Mouse (Mus musculus): Measurements from ENCODE around the gene Col8a2. TPM values are rescaled to one million over a fixed set of nuclear protein-coding genes. Genes with fewer than 3 reads are reported as not detected.

Gene Col8a2
- polyA plus RNA-seq, 1 experiment from 2014 or later: 4.8 TPM

DNA sequence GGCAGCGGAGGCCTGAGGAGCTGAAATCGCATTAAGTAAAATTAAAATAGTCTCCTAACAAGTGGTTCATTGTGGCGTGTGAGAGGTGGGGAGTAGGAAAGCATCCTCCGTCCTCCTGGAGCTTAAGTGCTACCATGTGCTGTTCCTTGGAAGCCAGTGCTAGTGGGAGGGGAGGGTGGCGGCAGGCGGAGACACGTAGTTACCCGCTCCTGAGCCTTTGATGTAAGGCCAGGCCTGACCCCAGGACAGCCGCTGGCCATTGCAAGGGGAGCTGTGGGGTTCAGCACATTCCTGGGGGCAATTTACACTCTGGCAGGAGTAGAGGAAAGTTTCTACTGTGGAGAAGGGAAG, 8.1 kb upstream of the Col8a2 start:
- Histone ChIP-seq H3K36me3 (ENCODE audit: control insufficient read depth, insufficient read depth, low read length) (peaks cover 24% of the 10 kb centered on the region), H3K4me3 (ENCODE audit: control insufficient read depth in 1 of 2, insufficient read depth in 1 of 2, low read depth in 1 of 2, low read length in 2 of 2) (no peak overlapping the region), H3K27me3 (ENCODE audit: control insufficient read depth, insufficient read depth, low read length) (no peaks in the 10 kb centered on the region), H3K4me2 (ENCODE audit: low read length) (peak overlapping the region; percentile 59; the same call in 1 of the 2 replicates), H3K9me3 (ENCODE audit: control insufficient read depth, low read length) (no peaks in the 10 kb centered on the region), H3K27ac (replicated peaks in 1 of 2; ENCODE audit: control insufficient read depth in 1 of 2, insufficient read depth in 1 of 2, low read depth in 2 of 2, low read length in 2 of 2) (no peak overlapping the region), H3K9ac (ENCODE audit: low read length) (0 out of 2 replicates have a peak overlapping the region, but pooled peaks have one; percentile 14), H3K4me1 (ENCODE audit: control insufficient read depth in 2 of 2, insufficient read depth in 2 of 2, low read length in 2 of 2) (no peaks in the 10 kb centered on the region)
- WGBS: 27% methylated on average over 9 of the region's 9 CpGs
- no peak for ATAC-seq (ENCODE audit: insufficient number of reproducible peaks, insufficient read depth, low FRiP score, low read depth)

GRCm38 (mm10) chr4:126278961-126279360, 7.6 kb upstream of the Col8a2 start:
- 61% methylated on average over 9 of the region's 9 CpGs for WGBS
- Histone ChIP-seq H3K4me3 (ENCODE audit: control insufficient read depth in 1 of 2, insufficient read depth in 1 of 2, low read depth in 1 of 2, low read length in 2 of 2) (no peak overlapping the region), H3K36me3 (ENCODE audit: control insufficient read depth, insufficient read depth, low read length) (peaks cover 19% of the 10 kb centered on the region), H3K9me3 (ENCODE audit: control insufficient read depth, low read length) (no peaks in the 10 kb centered on the region), H3K4me2 (ENCODE audit: low read length) (no peak overlapping the region), H3K27ac (replicated peaks in 1 of 2; ENCODE audit: control insufficient read depth in 1 of 2, insufficient read depth in 1 of 2, low read depth in 2 of 2, low read length in 2 of 2) (no peak overlapping the region), H3K27me3 (ENCODE audit: control insufficient read depth, insufficient read depth, low read length) (peaks cover 3% of the 10 kb centered on the region; the same call in 1 of the 2 replicates), H3K9ac (ENCODE audit: low read length) (no peak overlapping the region), H3K4me1 (ENCODE audit: control insufficient read depth in 2 of 2, insufficient read depth in 2 of 2, low read length in 2 of 2) (no peaks in the 10 kb centered on the region)
- no peak for ATAC-seq (ENCODE audit: insufficient number of reproducible peaks, insufficient read depth, low FRiP score, low read depth)

DNA sequence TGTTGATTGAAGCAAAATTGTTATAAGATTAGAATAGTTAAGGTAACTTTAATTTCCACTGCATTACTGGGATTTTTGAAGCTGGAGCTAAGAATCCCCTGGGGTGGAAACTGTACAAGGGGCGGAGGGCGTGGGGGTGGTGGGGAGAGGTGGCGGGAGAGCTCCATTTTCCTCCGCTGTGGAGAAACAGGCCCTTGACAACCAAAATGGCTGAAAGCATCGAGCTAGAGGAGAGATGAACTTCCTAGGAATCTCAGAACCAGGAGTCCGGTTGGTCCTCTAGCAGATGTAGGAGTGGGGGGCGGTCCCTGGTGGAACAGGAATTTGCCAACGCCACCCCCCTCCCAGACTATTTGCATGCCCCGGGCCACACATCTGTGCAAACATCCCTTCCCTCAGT, 4.9 kb upstream of the Col8a2 start:
- no peak overlapping the region for H3K9ac ChIP-seq (ENCODE audit: low read length)
- no peak overlapping the region for H3K4me3 ChIP-seq (ENCODE audit: control insufficient read depth in 1 of 2, insufficient read depth in 1 of 2, low read depth in 1 of 2, low read length in 2 of 2)
- no peaks in the 10 kb centered on the region for H3K36me3 ChIP-seq (ENCODE audit: control insufficient read depth, insufficient read depth, low read length)
- peaks cover 4% of the 10 kb centered on the region in 2 experiments; a peak in 2 of 4 replicates for H3K4me1 ChIP-seq (ENCODE audit: control insufficient read depth in 2 of 2, insufficient read depth in 2 of 2, low read length in 2 of 2)
- no peak for ATAC-seq (ENCODE audit: insufficient number of reproducible peaks, insufficient read depth, low FRiP score, low read depth)
- H3K27ac ChIP-seq (replicated peaks in 1 of 2; ENCODE audit: control insufficient read depth in 1 of 2, insufficient read depth in 1 of 2, low read depth in 2 of 2, low read length in 2 of 2): no peak overlapping the region
- peaks cover 23% of the 10 kb centered on the region for H3K27me3 ChIP-seq (ENCODE audit: control insufficient read depth, insufficient read depth, low read length)
- no peak overlapping the region for H3K4me2 ChIP-seq (ENCODE audit: low read length)
- H3K9me3 ChIP-seq (ENCODE audit: control insufficient read depth, low read length): peaks cover 5% of the 10 kb centered on the region; the same call in 1 of the 2 replicates
- WGBS: 62% methylated on average over 9 of the region's 9 CpGs

GRCm38 (mm10) chr4:126283582-126283981, 3.0 kb upstream of the Col8a2 start:
- H3K4me2 ChIP-seq (ENCODE audit: low read length): no peak overlapping the region
- H3K4me1 ChIP-seq (ENCODE audit: control insufficient read depth in 2 of 2, insufficient read depth in 2 of 2, low read length in 2 of 2): peaks cover 4 to 7% of the 10 kb centered on the region in 2 experiments; a peak in 3 of 4 replicates
- H3K27ac ChIP-seq (replicated peaks in 1 of 2; ENCODE audit: control insufficient read depth in 1 of 2, insufficient read depth in 1 of 2, low read depth in 2 of 2, low read length in 2 of 2): no peak overlapping the region
- 65% methylated on average over 8 of the region's 8 CpGs for WGBS
- H3K9me3 ChIP-seq (ENCODE audit: control insufficient read depth, low read length): peaks cover 5% of the 10 kb centered on the region; the same call in 1 of the 2 replicates
- H3K27me3 ChIP-seq (ENCODE audit: control insufficient read depth, insufficient read depth, low read length): peaks cover 41% of the 10 kb centered on the region
- H3K36me3 ChIP-seq (ENCODE audit: control insufficient read depth, insufficient read depth, low read length): no peaks in the 10 kb centered on the region
- no peak overlapping the region for H3K9ac ChIP-seq (ENCODE audit: low read length)
- no peak for ATAC-seq (ENCODE audit: insufficient number of reproducible peaks, insufficient read depth, low FRiP score, low read depth)
- no peak overlapping the region for H3K4me3 ChIP-seq (ENCODE audit: control insufficient read depth in 1 of 2, insufficient read depth in 1 of 2, low read depth in 1 of 2, low read length in 2 of 2)

GRCm38 (mm10) chr4:126287302-126287995, 856 bp downstream of the Col8a2 start:
- no peak overlapping the region for H3K27ac ChIP-seq (replicated peaks in 1 of 2; ENCODE audit: control insufficient read depth in 1 of 2, insufficient read depth in 1 of 2, low read depth in 2 of 2, low read length in 2 of 2)
- no peak for ATAC-seq (ENCODE audit: insufficient number of reproducible peaks, insufficient read depth, low FRiP score, low read depth)
- peaks cover 7% of the 10 kb centered on the region in 2 experiments for H3K4me1 ChIP-seq (ENCODE audit: control insufficient read depth in 2 of 2, insufficient read depth in 2 of 2, low read length in 2 of 2)
- H3K36me3 ChIP-seq (ENCODE audit: control insufficient read depth, insufficient read depth, low read length): no peaks in the 10 kb centered on the region
- 25% methylated on average over 11 of the region's 11 CpGs for WGBS
- peak overlapping the region in 1 of 2 experiments; percentile 46; a peak in 1 of 4 replicates for H3K4me3 ChIP-seq (ENCODE audit: control insufficient read depth in 1 of 2, insufficient read depth in 1 of 2, low read depth in 1 of 2, low read length in 2 of 2)
- H3K4me2 ChIP-seq (ENCODE audit: low read length): peak overlapping the region; percentile 65
- H3K9ac ChIP-seq (ENCODE audit: low read length): no peak overlapping the region
- peaks cover 5% of the 10 kb centered on the region; the same call in 1 of the 2 replicates for H3K9me3 ChIP-seq (ENCODE audit: control insufficient read depth, low read length)
- H3K27me3 ChIP-seq (ENCODE audit: control insufficient read depth, insufficient read depth, low read length): peaks cover 63% of the 10 kb centered on the region

DNA sequence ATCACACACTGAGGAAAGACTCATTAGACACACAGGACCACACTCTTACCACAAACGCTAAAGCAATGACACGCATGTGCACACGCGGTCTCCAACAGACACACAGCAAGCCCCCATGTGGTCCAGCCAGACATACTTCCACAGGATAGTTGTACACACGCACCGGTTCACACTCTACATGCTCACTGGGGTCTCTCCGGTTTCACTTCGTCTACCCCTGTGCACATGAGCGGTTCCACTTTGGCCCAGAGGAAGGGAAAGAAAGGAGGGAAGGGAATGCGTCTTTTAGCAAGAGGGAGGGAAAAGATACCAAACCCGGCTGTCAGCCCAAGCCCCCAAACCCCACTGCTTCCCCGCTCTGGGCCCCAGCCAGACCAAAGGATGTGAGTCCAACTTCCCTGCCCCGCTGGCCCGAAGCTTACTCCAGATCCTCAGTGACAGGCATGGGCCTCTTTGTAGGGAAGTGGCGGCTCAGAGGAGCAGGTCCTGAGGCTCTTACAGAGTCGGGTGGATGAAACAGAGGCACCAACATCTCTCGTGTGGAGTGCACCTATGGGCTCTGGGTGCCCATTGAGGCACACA, 1.6 kb downstream of the Col8a2 start:
- WGBS: 32% methylated on average over 17 of the region's 17 CpGs
- Histone ChIP-seq H3K4me2 (ENCODE audit: low read length) (peak overlapping the region; percentile 37), H3K27me3 (ENCODE audit: control insufficient read depth, insufficient read depth, low read length) (peaks cover 63% of the 10 kb centered on the region), H3K9me3 (ENCODE audit: control insufficient read depth, low read length) (peaks cover 5% of the 10 kb centered on the region; the same call in 1 of the 2 replicates), H3K36me3 (ENCODE audit: control insufficient read depth, insufficient read depth, low read length) (no peaks in the 10 kb centered on the region), H3K4me1 (ENCODE audit: control insufficient read depth in 2 of 2, insufficient read depth in 2 of 2, low read length in 2 of 2) (peaks cover 7% of the 10 kb centered on the region in 2 experiments), H3K4me3 (ENCODE audit: control insufficient read depth in 1 of 2, insufficient read depth in 1 of 2, low read depth in 1 of 2, low read length in 2 of 2) (peak overlapping the region in 1 of 2 experiments; percentile 2; a peak in 1 of 4 replicates), H3K9ac (ENCODE audit: low read length) (no peak overlapping the region), H3K27ac (replicated peaks in 1 of 2; ENCODE audit: control insufficient read depth in 1 of 2, insufficient read depth in 1 of 2, low read depth in 2 of 2, low read length in 2 of 2) (no peak overlapping the region)
- no peak for ATAC-seq (ENCODE audit: insufficient number of reproducible peaks, insufficient read depth, low FRiP score, low read depth)

DNA sequence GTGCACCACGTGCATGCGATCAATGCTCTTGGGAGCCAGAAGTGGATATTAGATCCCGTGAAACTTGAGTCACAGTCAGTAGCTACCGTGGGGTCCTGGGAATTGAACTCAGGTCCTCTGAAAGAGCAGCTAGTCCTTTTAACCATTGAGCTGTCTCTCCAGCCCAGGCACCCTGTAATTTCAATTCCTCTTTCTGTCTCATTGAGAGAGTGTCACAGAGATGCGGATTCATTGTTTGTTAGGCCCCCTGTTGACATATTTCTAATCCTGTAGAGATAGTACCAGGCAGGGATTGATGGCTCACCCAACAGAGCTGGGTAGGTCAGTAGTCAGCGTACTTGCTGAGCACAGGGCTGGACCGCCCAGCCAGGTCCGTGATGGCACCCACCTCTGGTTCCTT, 3.7 kb downstream of the Col8a2 start:
- no peak overlapping the region for H3K4me3 ChIP-seq (ENCODE audit: control insufficient read depth in 1 of 2, insufficient read depth in 1 of 2, low read depth in 1 of 2, low read length in 2 of 2)
- 81% methylated on average over 8 of the region's 8 CpGs for WGBS
- no peaks in the 10 kb centered on the region for H3K36me3 ChIP-seq (ENCODE audit: control insufficient read depth, insufficient read depth, low read length)
- H3K27ac ChIP-seq (replicated peaks in 1 of 2; ENCODE audit: control insufficient read depth in 1 of 2, insufficient read depth in 1 of 2, low read depth in 2 of 2, low read length in 2 of 2): no peak overlapping the region
- H3K27me3 ChIP-seq (ENCODE audit: control insufficient read depth, insufficient read depth, low read length): peaks cover 56% of the 10 kb centered on the region
- H3K9ac ChIP-seq (ENCODE audit: low read length): no peak overlapping the region
- H3K9me3 ChIP-seq (ENCODE audit: control insufficient read depth, low read length): peaks cover 5% of the 10 kb centered on the region; the same call in 1 of the 2 replicates
- no peak overlapping the region for H3K4me2 ChIP-seq (ENCODE audit: low read length)
- H3K4me1 ChIP-seq (ENCODE audit: control insufficient read depth in 2 of 2, insufficient read depth in 2 of 2, low read length in 2 of 2): peaks cover 7% of the 10 kb centered on the region in 2 experiments
- ATAC-seq (ENCODE audit: insufficient number of reproducible peaks, insufficient read depth, low FRiP score, low read depth): no peak
